Comparison of ENCODE assay signal across 11 mouse cellular contexts in genomic region chr4:91372844-91373243, GRCm38 (mm10). TPM values are rescaled to one million over a fixed set of nuclear protein-coding genes. Genes with fewer than 3 reads are reported as not detected.
DNase-seq lines count a peak whose midpoint lies in the region; ATAC-seq and TF ChIP-seq lines count a peak whose summit lies in the region.
"Had no signal": no experiment of that assay in that cellular context is flagged by ENCODE, and none has a peak within 500 bp of the region (broad histone marks: within the 10 kb centered on the region; RNA-seq: fewer than 3 reads in every experiment).

No protein-coding gene starts in this region.

- no peaks in the 10 kb centered on the region for H3K9me3 ChIP-seq in forebrain, postnatal 0 days (ENCODE audit: low read length)
- no peaks in the 10 kb centered on the region for H3K9me3 ChIP-seq in midbrain, embryonic 12.5 days
- no peaks in the 10 kb centered on the region for H3K9me3 ChIP-seq in liver, postnatal 0 days (ENCODE audit: low read length)

- no peaks in the 10 kb centered on the region for H3K27me3 ChIP-seq in forebrain, postnatal 0 days (ENCODE audit: insufficient read depth, low read length)
- peaks cover 20% of the 10 kb centered on the region for H3K27me3 ChIP-seq in midbrain, embryonic 12.5 days
- peaks cover 69% of the 10 kb centered on the region for H3K27me3 ChIP-seq in liver, postnatal 0 days (ENCODE audit: insufficient read depth, low read length)

- peak overlapping the region; percentile 96 for H3K4me2 ChIP-seq in forebrain, postnatal 0 days (ENCODE audit: low read depth)
- peak overlapping the region; percentile 100 for H3K4me2 ChIP-seq in midbrain, embryonic 12.5 days (replicated peaks)
- H3K4me2 ChIP-seq in liver, postnatal 0 days (ENCODE audit: low read depth, low read length), result no peak overlapping the region

- ATAC-seq in forebrain, postnatal 0 days, result no peak
- ATAC-seq in midbrain, embryonic 12.5 days (ENCODE audit: low FRiP score, low read depth), result no peak
- no peak for ATAC-seq in liver, postnatal 0 days

- no peak for TF ChIP-seq CTCF in forebrain, postnatal 0 days (IDR thresholded peaks at IDR 0.05; ENCODE audit: low read depth)
- TF ChIP-seq CTCF in liver, postnatal 0 days (IDR thresholded peaks at IDR 0.05; ENCODE audit: low read depth), result no peak

- DNase-seq in left cerebral cortex, postnatal 4 days, result peak; percentile 22
- DNase-seq in left cerebral cortex, adult 9 months (ENCODE audit: low spot score in 2 of 2), result no peak
- no peak for DNase-seq in forebrain, postnatal 0 days
- peak; percentile 20 for DNase-seq in retina, postnatal 1 day
- DNase-seq in liver, postnatal 0 days, result no peak
- no peak for DNase-seq in lung, postnatal 10 days
- DNase-seq in T-cell, adult 2 months (ENCODE audit: low spot score), result no peak
- DNase-seq: gastrocnemius, postnatal 36 days; kidney, postnatal 10 days had no signal

- H3K9ac ChIP-seq in forebrain, postnatal 0 days, result no peak overlapping the region
- H3K9ac ChIP-seq in midbrain, embryonic 12.5 days (replicated peaks), result peak overlapping the region; percentile 86; the same call in 1 of the 2 replicates
- no peak overlapping the region for H3K9ac ChIP-seq in liver, postnatal 0 days (replicated peaks)

- H3K27ac ChIP-seq in forebrain, postnatal 0 days (ENCODE audit: low read depth, low read length), result no peak overlapping the region
- H3K27ac ChIP-seq in midbrain, embryonic 12.5 days (replicated peaks), result no peak overlapping the region
- H3K27ac ChIP-seq in liver, postnatal 0 days (ENCODE audit: low read depth), result no peak overlapping the region

- WGBS in forebrain, postnatal 0 days, result 9% methylated on average over 13 of the region's 13 CpGs
- WGBS in midbrain, embryonic 12.5 days, result 4% methylated on average over 13 of the region's 13 CpGs
- 11% methylated on average over 13 of the region's 13 CpGs for WGBS in liver, postnatal 0 days (ENCODE audit: insufficient replicate concordance)

- intact Hi-C loops in left cerebral cortex, postnatal 4 days (cut with DNase I), result loop anchor here (10.0 kb wide), 1 partner anchor 1198 kb away; no protein-coding TSS in a partner anchor

- peak overlapping the region; percentile 78 for H3K4me3 ChIP-seq in forebrain, postnatal 0 days (ENCODE audit: low read depth, low read length)
- peak overlapping the region; percentile 74 for H3K4me3 ChIP-seq in midbrain, embryonic 12.5 days
- no peak overlapping the region for H3K4me3 ChIP-seq in liver, postnatal 0 days (ENCODE audit: low read depth, low read length)

- H3K36me3 ChIP-seq in forebrain, postnatal 0 days (ENCODE audit: insufficient read depth), result no peaks in the 10 kb centered on the region
- H3K36me3 ChIP-seq in midbrain, embryonic 12.5 days, result no peaks in the 10 kb centered on the region
- no peaks in the 10 kb centered on the region for H3K36me3 ChIP-seq in liver, postnatal 0 days (replicated peaks; ENCODE audit: insufficient read depth, low read length)
- H3K36me3 ChIP-seq: G1E had no signal

- TF ChIP-seq EP300 in liver, postnatal 0 days (IDR thresholded peaks at IDR 0.05; ENCODE audit: low read depth), result no peak

- no peaks in the 10 kb centered on the region; the same call in 1 of the 2 replicates for H3K4me1 ChIP-seq in forebrain, postnatal 0 days (ENCODE audit: insufficient read depth)
- H3K4me1 ChIP-seq in midbrain, embryonic 12.5 days, result peaks cover 27% of the 10 kb centered on the region
- peaks cover 11% of the 10 kb centered on the region for H3K4me1 ChIP-seq in liver, postnatal 0 days (ENCODE audit: insufficient read depth)

RNA-seq across cellular contexts. Expression of gene Elavl2, which starts 27.7 kb away (rescaled TPM):
- total RNA-seq in left cerebral cortex, postnatal 4 days (2021), result 100 to 1,000 TPM; 172 to 173 TPM
- total RNA-seq in forebrain, postnatal 0 days (2014; rRNA removed), result 54.3 and 74.4 TPM in 2 replicates
- polyA plus RNA-seq in forebrain, postnatal 0 days (2015; fragmentation: Nextera tagmentation; extraction: Ambion mirVana), result 69.2 and 84.8 TPM in 2 replicates
- 92.1 and 101 TPM in 2 replicates for polyA plus RNA-seq in midbrain, embryonic 12.5 days (2016; fragmentation: Nextera tagmentation; extraction: Ambion mirVana)
- 0.06 and 0.11 TPM in 2 replicates for polyA plus RNA-seq in liver, postnatal 0 days (2015; fragmentation: Nextera tagmentation; extraction: Ambion mirVana)
- polyA plus RNA-seq: G1E had no signal

Comparison
In these comparisons a context has a peak if more than half of its experiments do, and no peak if none do; other contexts are left out.
1. DNase-seq: peak in left cerebral cortex, postnatal 4 days (single experiment) and retina, postnatal 1 day (single experiment); none in left cerebral cortex, adult 9 months (0 of 2), forebrain, postnatal 0 days (single experiment), liver, postnatal 0 days (single experiment), lung, postnatal 10 days (single experiment) and T-cell, adult 2 months (single experiment).
2. RNA of gene Elavl2, which starts 27.7 kb away (polyA plus RNA-seq): 92.1 to 101 TPM in midbrain, embryonic 12.5 days and 69.2 to 84.8 TPM in forebrain, postnatal 0 days; 0.06 to 0.11 TPM in liver, postnatal 0 days; every median in the first group is over 10 times any median in the second.